Mouse (Mus musculus) erythroblast, embryonic 14.5 days (primary cell): ENCODE measurements around the gene Dus2.

Source experiments
- GATA1 ChIP-seq: IDR thresholded peaks from 2 replicates; pipeline ENCODE4 v1.6.1; 2012; ENCODE audit warnings: low read length, inconsistent platforms, mixed read lengths
- TAL1 ChIP-seq: IDR thresholded peaks from 3 replicates; pipeline ENCODE4 v1.6.1; 2012; ENCODE audit warnings: low read length, inconsistent platforms, mixed read lengths

DNA sequence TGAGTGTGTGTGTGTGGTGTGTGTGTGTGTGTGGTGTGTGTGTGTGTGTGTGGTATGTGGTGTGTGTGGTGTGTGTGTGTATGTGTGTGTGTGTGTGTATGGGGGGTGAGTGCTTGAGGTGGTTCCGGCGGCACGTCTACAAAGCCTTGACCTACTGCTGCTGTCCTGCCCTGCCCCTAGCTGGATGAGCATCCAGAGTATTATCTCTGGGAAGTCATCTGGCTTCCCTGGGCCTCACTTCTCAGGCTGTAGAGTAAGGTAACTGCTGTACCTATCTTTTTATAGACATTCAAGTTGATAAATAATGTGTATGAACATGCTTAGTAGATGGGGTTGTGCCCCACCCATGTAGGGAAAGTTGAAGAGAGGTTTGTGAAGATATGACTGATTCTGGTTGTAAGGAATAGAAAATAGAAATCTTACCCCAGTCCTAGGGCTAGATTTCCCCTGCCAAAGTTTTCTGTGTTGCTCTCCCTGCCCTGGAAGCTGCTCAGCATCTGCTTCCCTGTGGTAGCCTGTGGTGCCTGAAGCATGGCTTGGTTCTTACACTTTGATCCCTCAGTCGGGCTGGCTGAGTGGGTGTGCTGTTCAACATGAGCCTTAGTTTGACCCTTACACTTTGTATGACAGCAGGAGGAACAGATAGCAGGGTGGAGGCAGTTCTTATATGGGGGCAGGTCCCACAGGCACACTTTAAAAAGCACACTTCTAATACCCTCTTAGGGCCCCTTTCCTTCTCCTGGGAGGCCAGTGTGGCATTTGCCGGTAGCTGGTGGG, 56.9 kb downstream of the Dus2 start:
- TF ChIP-seq TAL1 = no peak
- TF ChIP-seq GATA1 = no peak
